Mouse (Mus musculus): ENCODE measurements around the gene Slc4a2. TPM values are rescaled to one million over a fixed set of nuclear protein-coding genes. Genes with fewer than 3 reads are reported as not detected.

The Slc4a2 gene
- polyA plus RNA-seq, 1 experiment: 96.4 TPM

GRCm38 (mm10) chr5:24427285-24427633 is 3.6 kb downstream of the Slc4a2 start:
- Histone ChIP-seq H3K27me3 (ENCODE audit: control insufficient read depth, insufficient read depth, insufficient read length) (no peaks in the 10 kb centered on the region), H3ac (ENCODE audit: control insufficient read depth, insufficient read length) (no peak overlapping the region), H3K79me2 (ENCODE audit: control insufficient read depth, insufficient read depth) (peaks cover 27% of the 10 kb centered on the region), H3K4me2 (ENCODE audit: low read depth) (peak overlapping the region; percentile 94), H3K4me3 (peak overlapping the region; percentile 95), H3K36me3 (ENCODE audit: control insufficient read depth, insufficient read depth) (peaks cover 11% of the 10 kb centered on the region)
- TF ChIP-seq SRF (IDR thresholded peaks at IDR 0.05; ENCODE audit: control insufficient read depth, insufficient read length, low read depth): no peak

GRCm38 (mm10) chr5:24427981-24428402 is 4.4 kb downstream of the Slc4a2 start:
- Histone ChIP-seq H3K79me2 (ENCODE audit: control insufficient read depth, insufficient read depth) (peaks cover 21% of the 10 kb centered on the region), H3ac (ENCODE audit: control insufficient read depth, insufficient read length) (no peak overlapping the region), H3K27me3 (ENCODE audit: control insufficient read depth, insufficient read depth, insufficient read length) (no peaks in the 10 kb centered on the region), H3K4me3 (no peak overlapping the region), H3K36me3 (ENCODE audit: control insufficient read depth, insufficient read depth) (peaks cover 16% of the 10 kb centered on the region), H3K4me2 (ENCODE audit: low read depth) (no peak overlapping the region)
- TF ChIP-seq E2F4 (IDR thresholded peaks at IDR 0.05; ENCODE audit: insufficient read depth) (no peak), MYOG (IDR thresholded peaks at IDR 0.05; ENCODE audit: control insufficient read depth in 1 of 3, insufficient read depth in 1 of 3, insufficient read length in 2 of 3, low read depth in 2 of 3) (peak in 1 of 3 experiments; percentile 61), SRF (IDR thresholded peaks at IDR 0.05; ENCODE audit: control insufficient read depth, insufficient read length, low read depth) (no peak), POLR2AphosphoS2 (IDR thresholded peaks at IDR 0.05; ENCODE audit: insufficient read length, low read depth) (no peak), MAX (IDR thresholded peaks at IDR 0.05; ENCODE audit: low read depth) (no peak)

DNA sequence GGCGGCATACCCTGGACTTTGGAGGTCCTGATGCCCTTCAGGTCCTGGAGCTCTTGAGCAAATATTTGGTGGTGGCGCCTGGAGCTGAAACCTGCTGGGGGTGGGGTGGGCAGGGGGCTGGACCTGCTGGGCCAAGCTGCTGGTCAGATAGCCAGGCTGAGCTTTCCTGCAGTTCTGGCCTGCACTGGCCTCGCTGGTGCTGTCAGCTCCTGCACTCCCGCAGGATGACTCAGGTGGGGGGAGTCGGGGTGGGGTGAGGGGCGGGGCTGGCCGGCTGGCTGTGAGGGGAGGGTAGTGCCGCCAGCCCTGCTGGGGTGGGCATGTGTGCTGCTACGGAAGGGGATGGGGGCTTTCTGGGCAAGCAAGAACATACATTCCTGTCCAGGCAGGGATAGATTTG is 5.0 kb downstream of the Slc4a2 start:
- peaks cover 20% of the 10 kb centered on the region for H3K36me3 ChIP-seq (ENCODE audit: control insufficient read depth, insufficient read depth)
- H3K4me2 ChIP-seq (ENCODE audit: low read depth): no peak overlapping the region
- no peak overlapping the region for H3ac ChIP-seq (ENCODE audit: control insufficient read depth, insufficient read length)
- peaks cover 18% of the 10 kb centered on the region for H3K79me2 ChIP-seq (ENCODE audit: control insufficient read depth, insufficient read depth)
- no peak overlapping the region for H3K4me3 ChIP-seq
- no peaks in the 10 kb centered on the region for H3K27me3 ChIP-seq (ENCODE audit: control insufficient read depth, insufficient read depth, insufficient read length)
- TF ChIP-seq MAX (IDR thresholded peaks at IDR 0.05; ENCODE audit: low read depth): no peak
- no peak for TF ChIP-seq TCF3 (IDR thresholded peaks at IDR 0.05; ENCODE audit: insufficient read length, low read depth)
- no peak for TF ChIP-seq TCF12 (IDR thresholded peaks at IDR 0.05; ENCODE audit: insufficient read depth, poor library complexity, severe bottlenecking)
- no peak for TF ChIP-seq MYOD1 (IDR thresholded peaks at IDR 0.05; ENCODE audit: control insufficient read depth in 1 of 3, insufficient read length in 2 of 3, low read depth in 2 of 3)
- TF ChIP-seq POLR2AphosphoS2 (IDR thresholded peaks at IDR 0.05; ENCODE audit: insufficient read length, low read depth): no peak
- no peak for TF ChIP-seq MYOG (IDR thresholded peaks at IDR 0.05; ENCODE audit: control insufficient read depth in 1 of 3, insufficient read depth in 1 of 3, insufficient read length in 2 of 3, low read depth in 2 of 3)
- TF ChIP-seq SRF (IDR thresholded peaks at IDR 0.05; ENCODE audit: control insufficient read depth, insufficient read length, low read depth): no peak
- no peak for TF ChIP-seq POLR2A (IDR thresholded peaks at IDR 0.05; ENCODE audit: insufficient read length, low read depth)
- TF ChIP-seq E2F4 (IDR thresholded peaks at IDR 0.05; ENCODE audit: insufficient read depth): no peak
- no peak for TF ChIP-seq CEBPB (IDR thresholded peaks at IDR 0.05; ENCODE audit: insufficient read depth, poor library complexity, severe bottlenecking)
- no peak for TF ChIP-seq USF1 (IDR thresholded peaks at IDR 0.05; ENCODE audit: low read depth)
- TF ChIP-seq REST (IDR thresholded peaks at IDR 0.05; ENCODE audit: insufficient read depth, insufficient read length): no peak

- Histone ChIP-seq H3K4me2 (ENCODE audit: low read depth) (no peak overlapping the region), H3K79me2 (ENCODE audit: control insufficient read depth, insufficient read depth) (no peaks in the 10 kb centered on the region), H3K36me3 (ENCODE audit: control insufficient read depth, insufficient read depth) (peaks cover 39% of the 10 kb centered on the region), H3K4me3 (no peak overlapping the region), H3K27me3 (ENCODE audit: control insufficient read depth, insufficient read depth, insufficient read length) (no peaks in the 10 kb centered on the region), H3ac (ENCODE audit: control insufficient read depth, insufficient read length) (no peak overlapping the region)
- no peak for TF ChIP-seq POLR2A (IDR thresholded peaks at IDR 0.05; ENCODE audit: insufficient read length, low read depth)
- TF ChIP-seq REST (IDR thresholded peaks at IDR 0.05; ENCODE audit: insufficient read depth, insufficient read length): no peak
- TF ChIP-seq TCF12 (IDR thresholded peaks at IDR 0.05; ENCODE audit: insufficient read depth, poor library complexity, severe bottlenecking): no peak
- no peak for TF ChIP-seq MAX (IDR thresholded peaks at IDR 0.05; ENCODE audit: low read depth)
- no peak for TF ChIP-seq CEBPB (IDR thresholded peaks at IDR 0.05; ENCODE audit: insufficient read depth, poor library complexity, severe bottlenecking)
Observed at GRCm38 (mm10) chr5:24433993-24434392, 10.4 kb downstream of the Slc4a2 start.

DNA sequence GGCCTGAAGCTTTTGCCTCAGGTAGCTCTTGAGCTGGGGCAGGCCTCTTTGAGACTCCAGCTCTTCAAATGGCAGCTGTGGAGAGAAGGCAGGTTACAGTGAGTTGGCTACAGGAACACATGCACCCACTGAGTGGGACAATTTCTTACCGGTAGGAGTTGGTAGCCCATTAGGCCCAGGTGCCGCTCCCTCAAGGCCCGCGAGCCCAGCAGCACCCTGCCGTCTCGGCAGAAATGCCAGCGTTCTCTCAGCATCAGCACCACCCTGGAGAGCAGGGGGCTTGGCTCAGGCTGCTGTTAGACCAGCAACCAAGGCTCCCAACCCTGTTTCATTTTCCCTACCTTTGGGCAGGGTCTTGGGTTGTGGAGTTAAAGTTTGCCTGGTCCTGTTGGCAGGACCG is 17.6 kb downstream of the Slc4a2 start:
- Histone ChIP-seq H3K36me3 (ENCODE audit: control insufficient read depth, insufficient read depth) (peaks cover 35% of the 10 kb centered on the region), H3ac (ENCODE audit: control insufficient read depth, insufficient read length) (no peak overlapping the region), H3K79me2 (ENCODE audit: control insufficient read depth, insufficient read depth) (peaks cover 14% of the 10 kb centered on the region), H3K4me2 (ENCODE audit: low read depth) (no peak overlapping the region), H3K27me3 (ENCODE audit: control insufficient read depth, insufficient read depth, insufficient read length) (no peaks in the 10 kb centered on the region), H3K4me3 (no peak overlapping the region)
- TF ChIP-seq USF1 (IDR thresholded peaks at IDR 0.05; ENCODE audit: low read depth) (no peak), REST (IDR thresholded peaks at IDR 0.05; ENCODE audit: insufficient read depth, insufficient read length) (no peak), MYOG (IDR thresholded peaks at IDR 0.05; ENCODE audit: control insufficient read depth in 1 of 3, insufficient read depth in 1 of 3, insufficient read length in 2 of 3, low read depth in 2 of 3) (no peak), TCF12 (IDR thresholded peaks at IDR 0.05; ENCODE audit: insufficient read depth, poor library complexity, severe bottlenecking) (no peak), POLR2AphosphoS2 (IDR thresholded peaks at IDR 0.05; ENCODE audit: insufficient read length, low read depth) (no peak), SRF (IDR thresholded peaks at IDR 0.05; ENCODE audit: control insufficient read depth, insufficient read length, low read depth) (no peak), POLR2A (IDR thresholded peaks at IDR 0.05; ENCODE audit: insufficient read length, low read depth) (peak; percentile 12)

DNA sequence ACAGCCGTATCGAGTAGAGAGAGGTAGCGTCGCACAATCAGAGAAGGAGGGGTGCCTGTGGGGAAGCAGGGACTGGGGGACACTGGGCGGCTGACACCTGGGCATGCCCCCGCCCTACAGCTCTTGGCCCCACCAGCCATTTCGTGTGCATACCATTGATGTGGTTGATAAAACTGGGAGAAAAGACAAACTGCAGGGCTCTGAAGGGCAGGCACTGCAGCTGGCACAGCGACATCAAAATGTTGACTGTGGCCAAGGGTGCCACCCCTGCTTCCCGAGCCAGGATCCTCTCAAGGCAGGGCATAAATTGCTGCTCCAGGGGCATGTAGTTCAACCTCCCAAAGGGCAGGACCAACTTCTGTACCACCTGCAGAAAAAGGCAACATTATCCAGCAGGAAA is 18.4 kb downstream of the Slc4a2 start:
- Histone ChIP-seq H3K4me2 (ENCODE audit: low read depth) (no peak overlapping the region), H3ac (ENCODE audit: control insufficient read depth, insufficient read length) (no peak overlapping the region), H3K79me2 (ENCODE audit: control insufficient read depth, insufficient read depth) (peaks cover 14% of the 10 kb centered on the region), H3K4me3 (no peak overlapping the region), H3K27me3 (ENCODE audit: control insufficient read depth, insufficient read depth, insufficient read length) (no peaks in the 10 kb centered on the region), H3K36me3 (ENCODE audit: control insufficient read depth, insufficient read depth) (peaks cover 29% of the 10 kb centered on the region)
- TF ChIP-seq TCF3 (IDR thresholded peaks at IDR 0.05; ENCODE audit: insufficient read length, low read depth) (no peak), USF1 (IDR thresholded peaks at IDR 0.05; ENCODE audit: low read depth) (no peak), MYOG (IDR thresholded peaks at IDR 0.05; ENCODE audit: control insufficient read depth in 1 of 3, insufficient read depth in 1 of 3, insufficient read length in 2 of 3, low read depth in 2 of 3) (no peak), TCF12 (IDR thresholded peaks at IDR 0.05; ENCODE audit: insufficient read depth, poor library complexity, severe bottlenecking) (no peak), POLR2A (IDR thresholded peaks at IDR 0.05; ENCODE audit: insufficient read length, low read depth) (peak; percentile 16), POLR2AphosphoS2 (IDR thresholded peaks at IDR 0.05; ENCODE audit: insufficient read length, low read depth) (peak; percentile 80), SRF (IDR thresholded peaks at IDR 0.05; ENCODE audit: control insufficient read depth, insufficient read length, low read depth) (no peak), MYOD1 (IDR thresholded peaks at IDR 0.05; ENCODE audit: control insufficient read depth in 1 of 3, insufficient read length in 2 of 3, low read depth in 2 of 3) (no peak), MAX (IDR thresholded peaks at IDR 0.05; ENCODE audit: low read depth) (no peak), CEBPB (IDR thresholded peaks at IDR 0.05; ENCODE audit: insufficient read depth, poor library complexity, severe bottlenecking) (no peak), E2F4 (IDR thresholded peaks at IDR 0.05; ENCODE audit: insufficient read depth) (no peak), REST (IDR thresholded peaks at IDR 0.05; ENCODE audit: insufficient read depth, insufficient read length) (no peak)

Measured in myocyte (in vitro differentiated cells).